Mouse (Mus musculus) forebrain, embryonic 11.5 days (tissue): ENCODE measurements around the gene Cdca3. TPM values are rescaled to one million over a fixed set of nuclear protein-coding genes. Genes with fewer than 3 reads are reported as not detected.
A peak's percentile ranks its signal among the peaks of the same experiment; 100 is the strongest.

Source experiments
- ATAC-seq: fragments of 200-750 bp; cut with Nextera tagmentation; replicated peaks from 2 replicates; pipeline ENCODE4 v1.8.0; 2017; ENCODE audit warnings: moderate TSS enrichment; ENCODE audit not compliant: low FRiP score
- DNase-seq: peaks from one replicate; pipeline ENCODE4 v3.0.0-alpha.2; 2017; ENCODE audit warnings: low spot score
- H3K27ac ChIP-seq: fragments of 300-500 bp; sonication (generic); 2 replicates; pipeline ENCODE4 v1.5.1; 2014; ENCODE audit warnings: low read depth, low read length
- H3K27me3 ChIP-seq: fragments of 300-500 bp; sonication (generic); 2 replicates; pipeline ENCODE4 v1.6.1; 2014; ENCODE audit warnings: mild to moderate bottlenecking, low read length, mixed read lengths; ENCODE audit not compliant: control insufficient read depth, insufficient read depth
- H3K36me3 ChIP-seq: fragments of 300-500 bp; sonication (generic); 2 replicates; pipeline ENCODE4 v1.6.1; 2014; ENCODE audit warnings: mild to moderate bottlenecking, low read length, moderate library complexity, mixed read lengths; ENCODE audit not compliant: control insufficient read depth, insufficient read depth
- H3K4me1 ChIP-seq: fragments of 300-500 bp; sonication (generic); replicated peaks from 2 replicates; pipeline ENCODE4 v1.6.1; 2014; ENCODE audit warnings: low read length, mixed read lengths; ENCODE audit not compliant: control insufficient read depth, insufficient read depth
- H3K4me2 ChIP-seq: fragments of 300-500 bp; sonication (generic); 2 replicates; pipeline ENCODE4 v1.6.1; 2014; ENCODE audit warnings: low read depth, mild to moderate bottlenecking, low read length, moderate library complexity, mixed read lengths; ENCODE audit not compliant: severe bottlenecking
- H3K4me3 ChIP-seq: fragments of 300-500 bp; sonication (generic); 2 replicates; pipeline ENCODE4 v1.5.1; 2014; ENCODE audit warnings: low read depth, low read length
- H3K9ac ChIP-seq: fragments of 300-500 bp; sonication (generic); 2 replicates; pipeline ENCODE4 v1.6.1; 2014; ENCODE audit warnings: low read length
- H3K9me3 ChIP-seq: fragments of 300-500 bp; sonication (generic); 2 replicates; pipeline ENCODE4 v1.6.1; 2016; ENCODE audit warnings: low read length, mixed read lengths; ENCODE audit not compliant: control insufficient read depth
- WGBS: fragments of 180-500 bp; shearing (Covaris S2); extraction: QIAGEN DNeasy Blood & Tissue Kit; methylation state at CpG from one replicate; pipeline ENCODE4 v1.1.7; 2014; 5-methylcytosine and 5-hydroxymethylcytosine counted together
- polyA plus RNA-seq: library from polyadenylated mRNA; unstranded; fragments of >200 nt; fragmentation: Nextera tagmentation; extraction: Ambion mirVana; gene quantifications from 2 replicates; pipeline ENCODE4 v1.2.1, GENCODE M21; 2014

Cdca3 gene
- polyA plus RNA-seq, 1 experiment from 2014 or later = 276 TPM

DNA sequence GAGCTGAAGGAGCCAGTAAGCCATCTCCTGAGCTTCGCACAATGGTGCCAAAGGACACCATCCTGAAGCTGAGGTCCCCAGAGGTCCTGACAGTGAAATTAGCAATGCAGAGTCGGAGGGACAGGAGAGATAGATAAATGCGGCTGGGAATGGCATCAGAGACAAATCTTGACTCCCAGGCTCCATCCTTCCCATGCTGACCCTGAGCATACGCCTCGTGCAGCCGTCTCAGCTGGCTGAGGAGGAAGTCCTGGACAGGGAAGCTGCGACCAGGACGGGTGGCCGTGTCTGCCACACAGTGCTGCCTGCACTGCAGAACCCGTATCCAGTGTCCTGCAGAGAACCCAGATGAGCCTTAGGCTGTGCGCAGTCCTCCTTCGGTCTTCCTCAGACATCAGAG lies 25.3 kb downstream of the Cdca3 start:
- Histone ChIP-seq H3K4me2 (no peak overlapping the region), H3K27ac (no peak overlapping the region), H3K36me3 (no peaks in the 10 kb centered on the region; the same call in 1 of the 2 replicates), H3K27me3 (no peaks in the 10 kb centered on the region; the same call in none of the 2 replicates), H3K4me1 (peaks cover 10% of the 10 kb centered on the region; the same call in 1 of the 2 replicates), H3K4me3 (no peak overlapping the region), H3K9me3 (no peaks in the 10 kb centered on the region), H3K9ac (no peak overlapping the region)
- WGBS = 81% methylated on average over 12 of the region's 12 CpGs
- peak; percentile 14 for DNase-seq
- no peak for ATAC-seq

GRCm38 (mm10) chr6:124856321-124856720 lies 27.0 kb downstream of the Cdca3 start:
- H3K4me1 ChIP-seq = peaks cover 18% of the 10 kb centered on the region

GRCm38 (mm10) chr6:124856916-124857839 lies 27.8 kb downstream of the Cdca3 start, which contains the start of gene P3h3:
P3h3 (minus strand) TSS chr6:124857752.
- peaks cover 23% of the 10 kb centered on the region for H3K4me1 ChIP-seq
- no peaks in the 10 kb centered on the region; the same call in none of the 2 replicates for H3K27me3 ChIP-seq
- H3K4me3 ChIP-seq = peak within 1 kb of the TSS; percentile 81
- H3K27ac ChIP-seq = peak within 1 kb of the TSS; percentile 88
- peak; percentile 93 for DNase-seq
- WGBS = under 1% methylated on average over 85 of the region's 86 CpGs
- H3K36me3 ChIP-seq = no peaks in the 10 kb centered on the region; the same call in 1 of the 2 replicates
- peak; percentile 87 for ATAC-seq
- H3K9ac ChIP-seq = peak within 1 kb of the TSS; percentile 98
- peak within 1 kb of the TSS; percentile 90 for H3K4me2 ChIP-seq
- no peaks in the 10 kb centered on the region for H3K9me3 ChIP-seq

More at GRCm38 (mm10) chr6:124856321-124856720, 27.0 kb downstream of the Cdca3 start:
- no peaks in the 10 kb centered on the region; the same call in 1 of the 2 replicates for H3K36me3 ChIP-seq
- peak overlapping the region; percentile 90 for H3K4me2 ChIP-seq
- peak; percentile 56 for ATAC-seq
- H3K27me3 ChIP-seq = no peaks in the 10 kb centered on the region; the same call in none of the 2 replicates
- WGBS = 5% methylated on average over 13 of the region's 14 CpGs
- H3K9me3 ChIP-seq = no peaks in the 10 kb centered on the region
- DNase-seq = peak; percentile 80
- H3K4me3 ChIP-seq = peak overlapping the region; percentile 81
- H3K27ac ChIP-seq = no peak overlapping the region
- peak overlapping the region; percentile 98 for H3K9ac ChIP-seq

DNA sequence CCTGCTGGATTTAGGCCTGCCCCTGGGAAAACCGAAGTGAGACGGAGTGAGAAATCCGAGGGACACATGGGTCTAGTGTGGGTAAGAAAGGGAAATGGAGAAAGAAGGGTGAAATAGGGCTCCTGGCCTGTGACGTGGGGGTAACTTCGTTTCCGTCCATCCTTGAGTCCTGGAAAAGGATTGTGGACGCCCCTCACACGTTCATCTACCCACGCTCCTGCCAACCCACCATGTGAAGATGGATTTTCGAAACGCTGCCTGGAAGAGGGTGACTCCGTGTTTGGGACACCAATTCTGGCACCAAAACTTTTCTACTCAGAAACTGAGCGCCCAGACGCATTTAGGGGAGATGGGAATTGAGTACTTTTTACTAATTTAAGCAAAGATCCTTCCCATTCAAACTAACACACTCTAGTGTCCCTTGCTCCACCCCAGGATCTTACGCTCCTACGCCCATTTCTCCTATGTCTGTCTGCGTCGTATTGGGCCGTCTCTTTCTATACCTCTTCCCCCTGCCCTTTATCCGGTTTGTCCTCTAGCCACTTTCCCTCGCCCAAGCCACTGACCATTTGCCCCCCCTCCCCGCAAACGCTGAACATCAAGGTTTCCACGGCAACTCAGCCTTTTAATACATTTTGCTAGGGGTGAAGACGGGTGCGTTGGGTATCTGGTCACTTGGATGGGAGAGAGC lies 28.6 kb downstream of the Cdca3 start:
- Histone ChIP-seq H3K4me1 (peaks cover 24% of the 10 kb centered on the region), H3K9me3 (no peaks in the 10 kb centered on the region), H3K4me3 (peak overlapping the region; percentile 81), H3K36me3 (no peaks in the 10 kb centered on the region; the same call in 1 of the 2 replicates), H3K4me2 (peak overlapping the region; percentile 90), H3K27ac (no peak overlapping the region), H3K27me3 (no peaks in the 10 kb centered on the region; the same call in none of the 2 replicates), H3K9ac (peak overlapping the region; percentile 98)
- whole genome bisulfite sequencing = 24% methylated on average over 26 of the region's 26 CpGs
- DNase-seq = no peak
- no peak for ATAC-seq

GRCm38 (mm10) chr6:124858561-124859318 lies 29.4 kb downstream of the Cdca3 start:
- Histone ChIP-seq H3K27me3 (no peaks in the 10 kb centered on the region; the same call in none of the 2 replicates), H3K9ac (no peak overlapping the region), H3K4me1 (peaks cover 28% of the 10 kb centered on the region), H3K9me3 (no peaks in the 10 kb centered on the region), H3K36me3 (no peaks in the 10 kb centered on the region; the same call in 1 of the 2 replicates), H3K4me3 (no peak overlapping the region), H3K4me2 (no peak overlapping the region), H3K27ac (no peak overlapping the region)
- DNase-seq = no peak
- WGBS = 78% methylated on average over 26 of the region's 28 CpGs
- no peak for ATAC-seq

DNA sequence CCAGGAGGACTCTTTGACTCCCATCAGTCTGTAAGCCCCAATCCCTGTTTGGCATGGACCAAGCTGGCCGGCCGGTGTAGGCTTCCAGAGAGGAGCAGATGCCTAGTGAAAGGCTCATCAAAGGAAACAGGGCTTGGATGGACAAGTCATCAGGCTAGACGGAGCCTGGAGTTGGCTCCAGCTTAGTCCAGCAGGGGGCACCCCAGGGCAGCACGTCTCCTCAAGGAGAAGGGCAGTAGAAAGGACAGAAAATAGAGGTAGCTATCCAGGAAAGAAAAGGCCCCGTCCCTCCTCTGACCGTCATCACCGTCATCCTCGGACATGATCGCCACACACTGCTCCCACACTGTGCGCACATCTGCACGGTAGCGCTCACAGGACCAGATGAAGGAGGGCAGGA lies 30.4 kb downstream of the Cdca3 start:
- H3K27me3 ChIP-seq = no peaks in the 10 kb centered on the region; the same call in none of the 2 replicates
- 10% methylated on average over 12 of the region's 12 CpGs for WGBS
- DNase-seq (peak; percentile 92), ATAC-seq (no peak)
- H3K4me1 ChIP-seq = peaks cover 34% of the 10 kb centered on the region
- no peak overlapping the region for H3K4me3 ChIP-seq
- H3K36me3 ChIP-seq = no peaks in the 10 kb centered on the region
- H3K4me2 ChIP-seq = no peak overlapping the region
- no peak overlapping the region for H3K27ac ChIP-seq
- H3K9ac ChIP-seq = no peak overlapping the region; the same call in 1 of the 2 replicates
- H3K9me3 ChIP-seq = no peaks in the 10 kb centered on the region

GRCm38 (mm10) chr6:124860511-124860910 lies 31.2 kb downstream of the Cdca3 start:
- 79% methylated on average over 9 of the region's 9 CpGs for WGBS
- Histone ChIP-seq H3K36me3 (no peaks in the 10 kb centered on the region), H3K27ac (no peak overlapping the region), H3K27me3 (no peaks in the 10 kb centered on the region; the same call in none of the 2 replicates), H3K9ac (no peak overlapping the region), H3K9me3 (no peaks in the 10 kb centered on the region), H3K4me2 (no peak overlapping the region), H3K4me1 (peaks cover 35% of the 10 kb centered on the region), H3K4me3 (no peak overlapping the region)
- no peak for ATAC-seq
- no peak for DNase-seq

DNA sequence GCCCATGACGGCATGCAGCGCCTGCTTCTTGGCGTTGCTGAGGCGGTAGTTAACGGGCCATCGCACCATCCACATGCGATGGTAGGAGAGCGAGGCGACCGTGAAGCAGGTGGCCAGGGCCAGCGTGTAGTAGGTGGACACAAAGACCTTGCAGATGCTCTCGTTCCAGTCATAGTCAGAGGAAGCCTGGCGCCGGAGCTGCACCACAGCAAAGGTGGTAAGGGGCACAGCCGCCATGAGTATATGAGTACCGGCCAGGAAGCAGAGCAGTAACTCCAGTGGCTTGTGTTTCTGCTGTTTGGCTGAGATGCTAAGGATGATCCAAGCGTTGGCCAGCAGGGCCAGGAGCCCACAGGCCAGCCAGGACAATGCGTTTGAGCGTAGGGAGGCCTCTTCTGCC lies 31.9 kb downstream of the Cdca3 start:
- WGBS = 78% methylated on average over 19 of the region's 19 CpGs
- no peak for ATAC-seq
- Histone ChIP-seq H3K4me3 (no peak overlapping the region), H3K27ac (no peak overlapping the region), H3K9ac (no peak overlapping the region), H3K9me3 (no peaks in the 10 kb centered on the region), H3K4me2 (no peak overlapping the region), H3K27me3 (no peaks in the 10 kb centered on the region; the same call in none of the 2 replicates), H3K36me3 (no peaks in the 10 kb centered on the region), H3K4me1 (peaks cover 33% of the 10 kb centered on the region)
- DNase-seq = no peak
